Mouse (Mus musculus) midbrain, embryonic 14.5 days (tissue): ENCODE data around the gene Olfr419. TPM values are rescaled to one million over a fixed set of nuclear protein-coding genes. Genes with fewer than 3 reads are reported as not detected.

Source experiments
- ATAC-seq: fragments of 200-750 bp; cut with Nextera tagmentation; 2 replicates; pipeline ENCODE4 v1.8.0; 2017; ENCODE audit warnings: moderate number of reproducible peaks, moderate library complexity; ENCODE audit not compliant: low FRiP score, low TSS enrichment
- DNase-seq: peaks from one replicate; pipeline ENCODE4 v3.0.0-alpha.2; 2015
- H3K27ac ChIP-seq: fragments of 300-500 bp; sonication (generic); replicated peaks from 2 replicates; pipeline ENCODE4 v1.5.1; 2014; ENCODE audit warnings: mild to moderate bottlenecking, low read depth, low read length, moderate library complexity
- H3K27me3 ChIP-seq: fragments of 300-500 bp; sonication (generic); 2 replicates; pipeline ENCODE4 v1.6.1; 2014; ENCODE audit warnings: low read length, control low read depth, mixed read lengths; ENCODE audit not compliant: control insufficient read depth, insufficient read depth
- H3K36me3 ChIP-seq: fragments of 300-500 bp; sonication (generic); 2 replicates; pipeline ENCODE4 v1.6.1; 2014; ENCODE audit warnings: low read length, control low read depth; ENCODE audit not compliant: control insufficient read depth, insufficient read depth
- H3K4me1 ChIP-seq: fragments of 300-500 bp; sonication (generic); 2 replicates; pipeline ENCODE4 v1.6.1; 2014; ENCODE audit warnings: mild to moderate bottlenecking, antibody characterized with exemption, low read length, control low read depth; ENCODE audit not compliant: control insufficient read depth, insufficient read depth
- H3K4me2 ChIP-seq: fragments of 300-500 bp; sonication (generic); 2 replicates; pipeline ENCODE4 v1.6.1; 2014; ENCODE audit warnings: mild to moderate bottlenecking, low read length, moderate library complexity
- H3K4me3 ChIP-seq: fragments of 300-500 bp; sonication (generic); replicated peaks from 2 replicates; pipeline ENCODE4 v1.5.1; 2014; ENCODE audit warnings: low read depth, low read length
- H3K9ac ChIP-seq: fragments of 300-500 bp; sonication (generic); replicated peaks from 2 replicates; pipeline ENCODE4 v1.6.1; 2014; ENCODE audit warnings: mild to moderate bottlenecking, low read length, moderate library complexity
- H3K9me3 ChIP-seq: fragments of 300-500 bp; sonication (generic); 2 replicates; pipeline ENCODE4 v1.6.1; 2016; ENCODE audit warnings: low read length, control low read depth, mixed read lengths; ENCODE audit not compliant: control insufficient read depth
- WGBS: fragments of 180-500 bp; shearing (Covaris S2); extraction: QIAGEN DNeasy Blood & Tissue Kit; methylation state at CpG from one replicate; pipeline ENCODE4 v1.1.7; 2014; 5-methylcytosine and 5-hydroxymethylcytosine counted together
- polyA plus RNA-seq: library from polyadenylated mRNA; unstranded; fragments of >200 nt; fragmentation: Nextera tagmentation; extraction: Ambion mirVana; gene quantifications from 2 replicates; pipeline ENCODE4 v1.2.1, GENCODE M21; 2014

Olfr419 gene
- polyA plus RNA-seq = not detected in 2 replicates

DNA sequence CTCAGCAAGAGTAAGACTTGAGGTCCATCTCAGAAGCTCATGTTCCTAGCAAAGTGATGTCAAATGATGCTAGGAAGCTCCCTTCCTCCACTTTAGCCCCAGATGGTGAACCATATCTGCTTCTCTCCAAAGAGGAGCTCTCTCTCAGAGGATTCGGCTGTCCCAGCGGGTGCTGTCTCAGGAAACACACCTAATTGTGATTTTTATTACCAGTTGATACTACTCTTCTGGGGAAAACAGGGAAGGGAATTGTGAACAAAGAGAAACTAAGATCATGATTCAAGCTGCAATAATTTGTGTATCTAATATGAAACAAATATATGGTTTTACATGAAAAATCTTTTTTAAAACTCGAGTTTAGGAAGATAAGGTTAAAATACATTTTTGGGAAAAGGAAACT is at the start of gene Olfr419:
Gene Olfr419 (minus strand): TSS at position 101 of the 400 bp plus-strand sequence.
- ATAC-seq (no peak), DNase-seq (no peak)
- H3K4me1 ChIP-seq = no peaks in the 10 kb centered on the region
- no peak within 1 kb of the TSS for H3K4me2 ChIP-seq
- WGBS = 88% methylated on average over 3 of the region's 3 CpGs
- no peaks in the 10 kb centered on the region for H3K36me3 ChIP-seq
- no peak within 1 kb of the TSS for H3K27ac ChIP-seq
- no peaks in the 10 kb centered on the region for H3K27me3 ChIP-seq
- H3K4me3 ChIP-seq = no peak within 1 kb of the TSS
- H3K9me3 ChIP-seq = no peaks in the 10 kb centered on the region
- H3K9ac ChIP-seq = no peak within 1 kb of the TSS

DNA sequence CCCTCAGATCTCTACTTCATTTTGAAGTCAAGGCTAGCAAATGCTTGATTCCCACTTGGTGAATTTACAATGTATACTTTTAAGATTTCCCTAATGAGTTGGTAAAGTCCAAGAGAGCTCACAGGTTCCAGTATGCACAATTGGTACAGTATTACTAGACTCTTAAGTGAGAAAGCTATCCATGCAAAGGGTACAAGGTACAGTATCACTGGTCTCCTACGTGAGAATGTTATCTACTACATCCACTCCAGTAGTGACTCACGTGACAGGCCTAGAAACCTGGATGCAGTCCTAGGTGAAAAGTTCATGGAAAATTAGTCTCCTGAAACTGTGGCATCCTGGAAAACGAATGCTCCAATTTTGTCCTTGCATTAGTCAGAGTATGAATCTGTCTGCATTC is 18.8 kb upstream of the Olfr419 start:
- Histone ChIP-seq H3K4me1 (no peaks in the 10 kb centered on the region), H3K36me3 (no peaks in the 10 kb centered on the region), H3K9me3 (no peaks in the 10 kb centered on the region), H3K27ac (no peak overlapping the region), H3K9ac (no peak overlapping the region), H3K4me3 (no peak overlapping the region), H3K27me3 (no peaks in the 10 kb centered on the region), H3K4me2 (no peak overlapping the region)
- DNase-seq (no peak), ATAC-seq (no peak)
- 92% methylated on average over 3 of the region's 3 CpGs for WGBS

DNA sequence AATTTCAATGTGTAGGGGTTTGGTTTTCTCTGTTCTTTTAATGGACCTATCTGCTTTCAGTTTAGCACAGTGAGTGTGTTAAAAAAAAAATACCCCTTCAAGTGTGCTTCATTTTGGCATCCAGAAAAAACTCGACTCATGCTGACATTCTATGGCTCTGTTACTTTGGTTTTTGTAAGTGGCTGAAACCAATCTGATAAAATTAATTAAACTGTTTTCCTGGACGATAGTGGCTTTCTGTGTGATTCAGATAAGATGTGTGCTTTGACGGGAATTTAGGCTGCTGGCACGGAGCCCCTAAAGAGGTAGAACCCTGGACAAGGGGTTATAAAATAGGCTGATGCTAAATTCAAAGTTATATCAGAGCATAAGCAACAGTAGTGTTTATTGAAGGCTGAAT is 17.3 kb upstream of the Olfr419 start:
- no peak overlapping the region for H3K4me3 ChIP-seq
- no peaks in the 10 kb centered on the region for H3K9me3 ChIP-seq
- H3K4me2 ChIP-seq = no peak overlapping the region
- H3K9ac ChIP-seq = no peak overlapping the region
- WGBS = 81% methylated on average over 4 of the region's 4 CpGs
- H3K4me1 ChIP-seq = no peaks in the 10 kb centered on the region
- H3K27me3 ChIP-seq = no peaks in the 10 kb centered on the region
- no peak for ATAC-seq
- no peak overlapping the region for H3K27ac ChIP-seq
- no peak for DNase-seq
- H3K36me3 ChIP-seq = no peaks in the 10 kb centered on the region

DNA sequence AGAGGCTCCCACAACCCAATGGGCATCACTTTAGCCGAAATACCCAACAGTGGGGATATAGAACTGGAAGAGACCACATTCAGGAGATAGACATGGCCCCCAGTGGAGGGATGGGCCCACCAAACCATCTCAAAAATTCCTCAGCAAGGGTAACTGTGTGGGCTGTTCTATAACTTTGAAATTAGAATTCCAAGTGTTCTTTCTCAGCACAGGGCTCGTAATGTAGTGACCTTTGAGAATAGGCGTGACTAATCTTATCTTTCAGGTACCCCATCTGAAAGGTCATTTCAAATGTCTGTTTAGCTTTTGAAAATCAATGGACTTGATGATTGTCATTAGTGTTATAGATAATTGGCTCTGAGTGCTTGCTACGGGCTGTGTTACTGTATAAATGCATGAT is 16.0 kb upstream of the Olfr419 start:
- H3K9ac ChIP-seq = no peak overlapping the region
- H3K9me3 ChIP-seq = no peaks in the 10 kb centered on the region
- H3K4me2 ChIP-seq = no peak overlapping the region
- H3K36me3 ChIP-seq = no peaks in the 10 kb centered on the region
- 80% methylated on average over 4 of the region's 4 CpGs for WGBS
- no peak overlapping the region for H3K4me3 ChIP-seq
- H3K27ac ChIP-seq = no peak overlapping the region
- no peaks in the 10 kb centered on the region for H3K27me3 ChIP-seq
- DNase-seq = no peak
- no peak for ATAC-seq
- H3K4me1 ChIP-seq = no peaks in the 10 kb centered on the region

DNA sequence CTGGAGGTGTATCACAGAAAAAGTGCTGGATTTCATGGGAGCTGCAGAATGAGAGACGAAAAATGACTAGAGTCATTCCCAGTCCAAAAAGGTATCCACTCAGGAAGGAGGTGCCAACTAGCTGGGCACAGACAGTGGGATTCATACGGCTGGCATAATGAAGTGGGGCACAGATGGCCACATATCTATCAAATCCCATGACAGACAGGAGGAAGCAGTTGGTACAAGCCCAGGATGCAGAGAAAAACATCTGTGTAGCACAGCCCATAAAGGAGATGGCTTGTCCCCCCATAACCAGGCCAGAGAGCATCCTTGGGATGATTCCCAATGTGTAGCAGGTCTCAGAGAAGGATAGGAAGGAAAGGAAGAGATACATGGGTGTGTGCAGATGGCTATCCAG is 1.5 kb downstream of the Olfr419 start:
- ATAC-seq (no peak), DNase-seq (no peak)
- WGBS = 94% methylated on average over 2 of the region's 2 CpGs
- no peaks in the 10 kb centered on the region for H3K27me3 ChIP-seq
- no peak overlapping the region for H3K9ac ChIP-seq
- H3K4me1 ChIP-seq = no peaks in the 10 kb centered on the region
- no peaks in the 10 kb centered on the region for H3K9me3 ChIP-seq
- no peak overlapping the region for H3K4me2 ChIP-seq
- no peaks in the 10 kb centered on the region for H3K36me3 ChIP-seq
- no peak overlapping the region for H3K4me3 ChIP-seq
- no peak overlapping the region for H3K27ac ChIP-seq

DNA sequence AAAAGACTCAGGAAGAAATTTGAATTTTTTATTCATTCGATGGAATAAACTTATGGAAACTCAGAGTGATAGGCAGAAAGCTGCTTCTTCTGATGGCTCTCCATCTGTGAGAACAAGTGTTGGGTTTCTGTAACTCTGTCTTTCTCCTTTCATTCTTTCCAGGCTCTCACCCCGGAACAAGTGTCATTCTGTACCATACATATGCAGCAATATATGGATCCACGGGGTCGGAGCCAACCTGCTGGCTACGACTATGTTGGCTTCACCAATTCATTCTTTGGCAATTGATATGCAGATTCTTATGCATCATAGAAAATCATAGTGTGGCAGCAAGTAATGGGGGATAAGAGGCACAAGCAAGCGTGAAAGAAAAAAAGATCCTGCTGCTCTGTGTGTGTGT is 4.7 kb downstream of the Olfr419 start:
- H3K4me1 ChIP-seq = no peaks in the 10 kb centered on the region
- DNase-seq (no peak), ATAC-seq (no peak)
- no peaks in the 10 kb centered on the region for H3K36me3 ChIP-seq
- no peak overlapping the region for H3K4me2 ChIP-seq
- WGBS = 80% methylated on average over 6 of the region's 6 CpGs
- no peaks in the 10 kb centered on the region for H3K9me3 ChIP-seq
- H3K27me3 ChIP-seq = no peaks in the 10 kb centered on the region
- no peak overlapping the region for H3K4me3 ChIP-seq
- no peak overlapping the region for H3K27ac ChIP-seq
- no peak overlapping the region for H3K9ac ChIP-seq

DNA sequence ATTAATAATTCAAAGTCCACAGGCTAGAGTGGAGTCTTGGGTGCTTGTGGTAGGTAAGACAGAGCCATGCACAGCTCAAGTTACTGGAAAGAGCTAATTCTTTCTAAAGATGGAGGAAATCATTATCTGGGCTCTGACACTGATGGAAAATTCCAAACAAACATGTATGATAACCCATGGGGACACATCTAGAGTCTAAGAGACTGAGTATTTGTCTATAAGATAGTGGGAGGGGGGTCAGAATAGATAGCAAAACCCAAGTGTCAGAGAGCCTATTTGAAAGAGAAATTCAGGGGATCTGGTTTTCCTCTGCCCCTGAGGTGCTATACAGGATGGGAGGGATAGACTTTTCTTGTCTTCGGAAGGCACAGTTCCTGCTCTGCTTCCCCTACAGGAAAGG is 5.8 kb downstream of the Olfr419 start:
- Histone ChIP-seq H3K27me3 (no peaks in the 10 kb centered on the region), H3K4me2 (no peak overlapping the region), H3K9me3 (no peaks in the 10 kb centered on the region), H3K36me3 (no peaks in the 10 kb centered on the region), H3K27ac (no peak overlapping the region), H3K4me1 (no peaks in the 10 kb centered on the region), H3K4me3 (no peak overlapping the region), H3K9ac (no peak overlapping the region)
- no peak for DNase-seq
- no peak for ATAC-seq
- whole genome bisulfite sequencing = 93% methylated on average over 1 of the region's 1 CpGs

DNA sequence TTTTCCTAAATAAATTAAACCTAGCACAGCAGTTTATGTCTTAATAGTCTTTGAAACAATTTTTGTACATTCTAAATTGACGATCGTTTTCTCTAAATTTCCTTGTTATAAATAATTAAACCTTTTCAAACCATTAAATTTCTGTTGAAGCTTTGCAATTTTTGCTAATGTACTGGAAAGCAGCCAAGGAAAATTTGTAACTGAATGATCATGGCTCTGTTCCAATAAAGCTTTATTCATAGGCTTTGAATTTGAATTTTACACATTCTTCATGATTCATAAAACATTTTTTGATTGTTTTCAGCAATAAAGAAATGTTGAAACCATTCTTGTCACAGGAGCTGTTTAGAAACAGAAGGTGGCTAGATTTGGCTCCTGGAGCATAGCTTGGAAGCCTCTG is 7.2 kb downstream of the Olfr419 start:
- ATAC-seq (no peak), DNase-seq (peak; percentile 16)
- Histone ChIP-seq H3K36me3 (no peaks in the 10 kb centered on the region), H3K27me3 (no peaks in the 10 kb centered on the region), H3K4me3 (no peak overlapping the region), H3K27ac (no peak overlapping the region), H3K4me1 (no peaks in the 10 kb centered on the region), H3K9ac (no peak overlapping the region), H3K9me3 (no peaks in the 10 kb centered on the region), H3K4me2 (no peak overlapping the region)
- 87% methylated on average over 2 of the region's 2 CpGs for WGBS

DNA sequence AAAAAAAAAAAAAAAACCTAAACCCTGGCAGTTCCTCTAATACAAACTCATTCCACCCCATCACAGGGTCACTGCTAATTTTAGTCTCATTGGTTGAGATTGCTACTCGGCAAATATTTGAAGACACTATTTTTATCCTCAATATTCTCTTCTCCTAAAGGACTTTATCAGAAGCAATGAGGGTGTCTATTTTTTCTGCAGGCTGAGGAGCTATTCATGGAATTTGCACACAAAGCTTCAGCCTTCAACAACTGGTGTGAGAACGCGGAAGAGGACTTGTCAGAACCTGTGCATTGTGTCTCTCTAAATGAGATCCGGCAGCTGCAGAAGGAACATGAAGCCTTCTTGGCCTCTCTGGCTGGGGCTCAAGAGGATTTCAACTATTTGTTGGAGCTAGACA is 11.9 kb downstream of the Olfr419 start:
- Histone ChIP-seq H3K4me2 (no peak overlapping the region), H3K27ac (no peak overlapping the region), H3K9me3 (no peaks in the 10 kb centered on the region), H3K4me1 (no peaks in the 10 kb centered on the region), H3K4me3 (no peak overlapping the region), H3K9ac (no peak overlapping the region), H3K27me3 (no peaks in the 10 kb centered on the region), H3K36me3 (no peaks in the 10 kb centered on the region)
- DNase-seq = no peak
- 89% methylated on average over 4 of the region's 4 CpGs for WGBS
- no peak for ATAC-seq
